Mouse (Mus musculus) heart, embryonic 12.5 days (tissue): ENCODE data around the gene Serpina11. TPM values are rescaled to one million over a fixed set of nuclear protein-coding genes. Genes with fewer than 3 reads are reported as not detected.
"Not testable (repeated sequence)": the region's sequence is repeated elsewhere in the genome, so short reads cannot be mapped to it uniquely, and the experiment has no call there.

Source experiments
- ATAC-seq: fragments of 200-750 bp; cut with Nextera tagmentation; 2 replicates; pipeline ENCODE4 v1.8.0; 2017; ENCODE audit warnings: moderate TSS enrichment, moderate library complexity; ENCODE audit not compliant: insufficient number of reproducible peaks, low FRiP score
- H3K27ac ChIP-seq: fragments of 300-500 bp; sonication (generic); 2 replicates; pipeline ENCODE4 v1.5.1; 2016; ENCODE audit warnings: mild to moderate bottlenecking, moderate library complexity; ENCODE audit not compliant: poor library complexity, severe bottlenecking
- H3K27me3 ChIP-seq: fragments of 300-500 bp; sonication (generic); replicated peaks from 2 replicates; pipeline ENCODE4 v1.6.1; 2016; ENCODE audit warnings: mild to moderate bottlenecking, moderate library complexity
- H3K36me3 ChIP-seq: fragments of 300-500 bp; sonication (generic); 2 replicates; pipeline ENCODE4 v1.6.1; 2016; ENCODE audit warnings: mild to moderate bottlenecking, moderate library complexity
- H3K4me1 ChIP-seq: fragments of 300-500 bp; sonication (generic); replicated peaks from 2 replicates; pipeline ENCODE4 v1.6.1; 2016; ENCODE audit warnings: mild to moderate bottlenecking
- H3K4me2 ChIP-seq: fragments of 300-500 bp; sonication (generic); 2 replicates; pipeline ENCODE4 v1.6.1; 2016; ENCODE audit warnings: mild to moderate bottlenecking, moderate library complexity
- H3K4me3 ChIP-seq: fragments of 300-500 bp; sonication (generic); 2 replicates; pipeline ENCODE4 v1.5.1; 2016; ENCODE audit warnings: mild to moderate bottlenecking
- H3K9ac ChIP-seq: fragments of 300-500 bp; sonication (generic); 2 replicates; pipeline ENCODE4 v1.6.1; 2016; ENCODE audit warnings: mild to moderate bottlenecking, moderate library complexity
- H3K9me3 ChIP-seq: fragments of 300-500 bp; sonication (generic); replicated peaks from 2 replicates; pipeline ENCODE4 v1.6.1; 2016; ENCODE audit warnings: mild to moderate bottlenecking, moderate library complexity
- WGBS: fragments of 180-500 bp; shearing (Covaris S2); methylation state at CpG from one replicate; pipeline ENCODE4 v1.1.7; 2016; 5-methylcytosine and 5-hydroxymethylcytosine counted together
- polyA plus RNA-seq: library from polyadenylated mRNA; unstranded; fragments of >200 nt; fragmentation: Nextera tagmentation; extraction: Ambion mirVana; gene quantifications from 2 replicates; pipeline ENCODE4 v1.2.1, GENCODE M21; 2016

The Serpina11 gene
- polyA plus RNA-seq, 1 experiment from 2014 or later, result not detected

- no peak overlapping the region for H3K4me3 ChIP-seq
- WGBS, result 82% methylated on average over 4 of the region's 4 CpGs
- no peak overlapping the region for H3K4me2 ChIP-seq
- ATAC-seq, result no peak
- H3K36me3 ChIP-seq, result no peaks in the 10 kb centered on the region
- H3K4me1 ChIP-seq, result no peaks in the 10 kb centered on the region
- H3K9ac ChIP-seq, result no peak overlapping the region
- H3K27me3 ChIP-seq, result no peaks in the 10 kb centered on the region
- no peak overlapping the region for H3K27ac ChIP-seq
- H3K9me3 ChIP-seq, result peaks cover 25% of the 10 kb centered on the region; the same call in 1 of the 2 replicates
Measured at GRCm38 (mm10) chr12:103971080-103971479, 18.7 kb downstream of the Serpina11 start.

DNA sequence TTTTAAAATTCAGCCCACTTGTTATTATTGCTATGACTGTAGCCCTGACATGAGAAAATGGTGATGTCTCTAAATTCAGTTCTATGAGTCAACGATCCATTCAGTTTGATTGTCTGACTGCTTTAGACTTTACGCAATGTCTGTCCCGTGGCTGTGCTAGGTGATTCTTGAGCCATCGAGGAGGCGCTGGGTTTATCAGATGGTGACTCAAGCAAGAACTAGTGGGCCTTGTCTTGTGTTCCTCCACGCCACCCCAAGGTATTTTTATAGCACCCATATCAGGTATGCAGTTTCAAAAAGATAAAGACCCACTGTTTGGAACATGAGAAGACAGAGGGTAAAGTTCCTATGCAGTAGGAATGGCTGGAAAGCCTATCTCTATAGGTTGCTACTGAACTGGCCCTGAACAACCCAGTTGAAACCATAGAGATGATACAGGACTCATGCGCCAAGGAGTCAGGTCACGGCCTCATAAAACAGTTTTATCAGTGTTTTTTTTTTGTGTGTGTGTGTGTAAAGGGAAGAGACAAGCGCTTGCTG lies 20.1 kb downstream of the Serpina11 start:
- Histone ChIP-seq H3K4me3 (no peak overlapping the region), H3K4me1 (no peaks in the 10 kb centered on the region), H3K36me3 (no peaks in the 10 kb centered on the region), H3K4me2 (no peak overlapping the region), H3K27ac (no peak overlapping the region), H3K27me3 (no peaks in the 10 kb centered on the region), H3K9me3 (peaks cover 32% of the 10 kb centered on the region; the same call in 1 of the 2 replicates), H3K9ac (no peak overlapping the region)
- 83% methylated on average over 9 of the region's 9 CpGs for WGBS
- no peak for ATAC-seq

- H3K27ac ChIP-seq, result no peak overlapping the region
- H3K4me1 ChIP-seq, result no peaks in the 10 kb centered on the region
- H3K4me2 ChIP-seq, result no peak overlapping the region
- peaks cover 32% of the 10 kb centered on the region for H3K9me3 ChIP-seq
- WGBS, result 58% methylated on average over 3 of the region's 3 CpGs
- H3K4me3 ChIP-seq, result no peak overlapping the region
- no peaks in the 10 kb centered on the region for H3K27me3 ChIP-seq
- no peaks in the 10 kb centered on the region for H3K36me3 ChIP-seq
- H3K9ac ChIP-seq, result no peak overlapping the region
- no peak for ATAC-seq
Measured at GRCm38 (mm10) chr12:103966761-103967160, 23.0 kb downstream of the Serpina11 start.

GRCm38 (mm10) chr12:103963288-103963687 lies 26.5 kb downstream of the Serpina11 start:
- no peaks in the 10 kb centered on the region for H3K4me1 ChIP-seq
- peaks cover 20% of the 10 kb centered on the region for H3K9me3 ChIP-seq
- no peak overlapping the region for H3K4me2 ChIP-seq
- H3K27ac ChIP-seq, result no peak overlapping the region
- H3K4me3 ChIP-seq, result no peak overlapping the region
- H3K9ac ChIP-seq, result no peak overlapping the region
- H3K36me3 ChIP-seq, result no peaks in the 10 kb centered on the region
- H3K27me3 ChIP-seq, result no peaks in the 10 kb centered on the region
- no peak for ATAC-seq
- 73% methylated on average over 4 of the region's 4 CpGs for WGBS

DNA sequence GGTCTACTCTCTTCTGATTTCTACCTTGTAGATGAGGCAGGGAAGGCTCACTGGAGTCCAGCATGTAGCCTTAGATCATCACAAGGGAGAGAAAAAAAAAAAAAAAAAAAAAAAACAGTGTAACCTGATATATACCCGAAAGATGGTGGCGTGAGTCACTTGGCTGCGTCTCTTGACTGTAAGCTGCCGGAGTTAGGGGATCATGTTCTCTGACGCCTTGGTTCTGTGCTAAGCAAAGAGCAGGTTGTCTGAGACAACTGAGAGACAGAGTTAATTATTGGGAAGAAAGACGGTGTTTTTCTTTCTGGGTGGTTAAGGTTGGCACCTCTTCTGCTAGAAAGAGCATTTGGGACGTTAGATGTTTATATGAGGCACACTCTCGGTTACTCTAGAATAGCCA lies 26.9 kb downstream of the Serpina11 start:
- no peak for ATAC-seq
- H3K9ac ChIP-seq, result no peak overlapping the region
- H3K36me3 ChIP-seq, result no peaks in the 10 kb centered on the region
- H3K27me3 ChIP-seq, result no peaks in the 10 kb centered on the region
- no peak overlapping the region for H3K4me2 ChIP-seq
- no peak overlapping the region for H3K4me3 ChIP-seq
- WGBS, result 74% methylated on average over 8 of the region's 8 CpGs
- H3K27ac ChIP-seq, result no peak overlapping the region
- H3K9me3 ChIP-seq, result peaks cover 20% of the 10 kb centered on the region
- H3K4me1 ChIP-seq, result no peaks in the 10 kb centered on the region

DNA sequence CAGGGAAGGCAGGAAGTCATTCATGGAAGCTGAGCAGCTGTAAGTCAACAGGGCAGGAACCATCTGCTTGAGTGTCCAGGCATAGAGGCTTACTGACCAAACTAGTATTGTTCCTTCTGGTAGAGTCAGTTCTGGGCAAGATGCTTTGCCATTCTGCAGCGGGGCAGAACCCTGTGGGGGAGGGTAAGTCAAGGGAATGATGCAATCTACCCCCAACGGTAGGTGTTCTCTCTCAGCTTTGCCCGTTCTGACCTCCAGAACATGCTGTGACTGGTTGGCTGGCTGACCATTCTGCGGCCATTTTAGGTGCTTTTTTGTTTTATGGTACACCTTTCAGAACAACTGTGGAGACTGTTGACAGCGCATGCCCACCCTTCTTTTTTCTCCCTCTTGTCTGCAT lies 27.4 kb downstream of the Serpina11 start:
- Histone ChIP-seq H3K4me3 (no peak overlapping the region), H3K4me2 (no peak overlapping the region), H3K36me3 (no peaks in the 10 kb centered on the region), H3K9me3 (peaks cover 20% of the 10 kb centered on the region), H3K9ac (no peak overlapping the region), H3K4me1 (no peaks in the 10 kb centered on the region), H3K27me3 (no peaks in the 10 kb centered on the region), H3K27ac (no peak overlapping the region)
- 80% methylated on average over 5 of the region's 5 CpGs for WGBS
- ATAC-seq, result no peak

- no peak overlapping the region for H3K4me2 ChIP-seq
- no peak overlapping the region for H3K4me3 ChIP-seq
- peaks cover 20% of the 10 kb centered on the region for H3K9me3 ChIP-seq
- H3K9ac ChIP-seq, result no peak overlapping the region
- H3K36me3 ChIP-seq, result no peaks in the 10 kb centered on the region
- H3K27ac ChIP-seq, result no peak overlapping the region
- ATAC-seq, result no peak
- WGBS, result 88% methylated on average over 1 of the region's 1 CpGs
- no peaks in the 10 kb centered on the region for H3K27me3 ChIP-seq
- no peaks in the 10 kb centered on the region for H3K4me1 ChIP-seq
Measured at GRCm38 (mm10) chr12:103961716-103962115, 28.0 kb downstream of the Serpina11 start.

DNA sequence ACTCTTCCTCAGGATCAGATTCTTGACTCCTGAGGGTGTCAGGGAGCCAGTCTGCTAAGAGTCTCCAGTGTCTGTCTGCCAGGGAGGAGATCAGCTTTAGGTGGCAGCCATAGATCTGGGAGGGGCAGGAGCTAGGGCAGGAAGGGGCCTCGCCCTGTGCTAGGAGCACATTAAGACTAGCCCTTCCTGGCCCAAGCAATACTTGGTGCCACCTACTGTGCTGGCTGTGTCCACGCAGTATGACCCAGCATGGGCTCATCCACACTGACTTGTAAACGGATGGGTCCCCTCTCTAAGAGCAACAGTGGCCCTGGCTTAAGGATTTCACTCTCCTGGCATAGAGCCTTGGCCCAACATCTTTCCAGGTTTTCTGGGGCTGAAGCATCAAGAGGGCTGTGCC lies 31.0 kb downstream of the Serpina11 start, which contains the start of gene Serpina1e:
Gene Serpina1e (minus strand): TSS at position 178 of the 400 bp plus-strand sequence.
- Histone ChIP-seq H3K4me2 (no peak within 1 kb of the TSS), H3K27ac (no peak within 1 kb of the TSS), H3K36me3 (no peaks in the 10 kb centered on the region), H3K4me1 (no peaks in the 10 kb centered on the region), H3K27me3 (no peaks in the 10 kb centered on the region), H3K9ac (no peak within 1 kb of the TSS), H3K9me3 (peaks cover 11% of the 10 kb centered on the region), H3K4me3 (no peak within 1 kb of the TSS)
- ATAC-seq, result no peak
- 69% methylated on average over 3 of the region's 3 CpGs for WGBS

DNA sequence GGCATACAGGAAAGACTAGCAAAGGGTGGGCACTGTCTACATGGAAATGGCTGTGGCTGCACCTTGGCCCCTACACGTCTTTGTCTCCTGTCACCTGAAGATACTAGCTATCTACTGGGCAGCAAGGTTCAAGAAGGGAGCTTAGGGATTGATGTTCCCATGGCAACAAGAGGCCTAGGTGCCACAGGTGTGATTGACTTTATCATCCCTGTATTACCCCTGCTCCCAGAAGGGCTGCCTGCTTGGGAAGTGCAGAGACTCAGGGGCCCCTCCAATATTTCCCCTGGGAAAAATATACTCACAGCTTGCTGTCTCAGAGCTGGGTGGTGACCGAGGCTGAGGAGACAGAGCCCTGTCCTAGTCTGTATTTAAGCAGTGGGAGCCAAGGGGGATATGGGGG lies 33.2 kb downstream of the Serpina11 start:
- ATAC-seq, H3K36me3 ChIP-seq, H3K27ac ChIP-seq, H3K9ac ChIP-seq, H3K9me3 ChIP-seq, H3K4me3 ChIP-seq, H3K4me1 ChIP-seq, H3K4me2 ChIP-seq, H3K27me3 ChIP-seq: not testable (repeated sequence)
- WGBS, result 77% methylated on average over 2 of the region's 2 CpGs

GRCm38 (mm10) chr12:103952972-103953371 lies 36.8 kb downstream of the Serpina11 start:
- H3K9ac ChIP-seq, H3K27ac ChIP-seq, ATAC-seq, H3K4me2 ChIP-seq, H3K27me3 ChIP-seq, H3K36me3 ChIP-seq, H3K9me3 ChIP-seq, H3K4me1 ChIP-seq, H3K4me3 ChIP-seq: not testable (repeated sequence)
- 60% methylated on average over 3 of the region's 3 CpGs for WGBS

GRCm38 (mm10) chr12:103946243-103946642 lies 43.5 kb downstream of the Serpina11 start:
- WGBS, result 74% methylated on average over 4 of the region's 4 CpGs

More at GRCm38 (mm10) chr12:103946243-103946642, 43.5 kb downstream of the Serpina11 start:
- Histone ChIP-seq H3K27ac (no peak overlapping the region), H3K9ac (no peak overlapping the region), H3K4me3 (no peak overlapping the region), H3K36me3 (no peaks in the 10 kb centered on the region), H3K4me2 (no peak overlapping the region), H3K9me3 (peaks cover 45% of the 10 kb centered on the region), H3K4me1 (no peaks in the 10 kb centered on the region), H3K27me3 (no peaks in the 10 kb centered on the region)
- ATAC-seq, result no peak
